Mouse (Mus musculus) lung, postnatal 0 days (tissue): ENCODE measurements at regions not wholly inside any gene's neighbourhood (a gene's known extent, or its start where the extent isn't known, plus 50 kb on each side); places are given as distances from the start of the nearest gene placed in this dataset.

Source experiments
- ATAC-seq: fragments of 200-750 bp; cut with Nextera tagmentation; 2 replicates; pipeline ENCODE4 v1.8.0; 2017; ENCODE audit warnings: moderate library complexity
- DNase-seq: peaks from one replicate; pipeline ENCODE4 v3.0.0-alpha.2; 2016; ENCODE audit warnings: low spot score
- H3K27ac ChIP-seq: fragments of 300-500 bp; sonication (generic); 2 replicates; pipeline ENCODE4 v1.5.1; 2014; ENCODE audit warnings: antibody characterized with exemption, mild to moderate bottlenecking, low read length, mixed read lengths
- H3K27me3 ChIP-seq: fragments of 300-500 bp; sonication (generic); replicated peaks from 2 replicates; pipeline ENCODE4 v1.6.1; 2014; ENCODE audit warnings: low read length, mixed read lengths; ENCODE audit not compliant: insufficient read depth
- H3K36me3 ChIP-seq: fragments of 300-500 bp; sonication (generic); 2 replicates; pipeline ENCODE4 v1.6.1; 2014; ENCODE audit warnings: low read length, mixed read lengths; ENCODE audit not compliant: insufficient read depth
- H3K4me1 ChIP-seq: fragments of 300-500 bp; sonication (generic); 2 replicates; pipeline ENCODE4 v1.6.1; 2014; ENCODE audit warnings: antibody characterized with exemption, low read depth, low read length, mixed read lengths; ENCODE audit not compliant: insufficient read depth
- H3K4me2 ChIP-seq: fragments of 300-500 bp; sonication (generic); replicated peaks from 2 replicates; pipeline ENCODE4 v1.6.1; 2014; ENCODE audit warnings: low read depth, mild to moderate bottlenecking, low read length, moderate library complexity, mixed read lengths
- H3K4me3 ChIP-seq: fragments of 300-500 bp; sonication (generic); 2 replicates; pipeline ENCODE4 v1.5.1; 2014; ENCODE audit warnings: low read depth, low read length
- H3K9ac ChIP-seq: fragments of 300-500 bp; sonication (generic); replicated peaks from 2 replicates; pipeline ENCODE4 v1.6.1; 2014; ENCODE audit warnings: low read depth, mild to moderate bottlenecking
- H3K9me3 ChIP-seq: fragments of 300-500 bp; sonication (generic); 2 replicates; pipeline ENCODE4 v1.6.1; 2016; ENCODE audit warnings: low read length, mixed read lengths
- CTCF ChIP-seq: IDR thresholded peaks from 2 replicates; pipeline ENCODE4 v1.5.1; 2016; ENCODE audit warnings: antibody characterized with exemption, mild to moderate bottlenecking
- EP300 ChIP-seq: IDR thresholded peaks from 2 replicates; pipeline ENCODE4 v1.6.1; 2016; ENCODE audit warnings: antibody characterized with exemption, mild to moderate bottlenecking, control low read depth
- WGBS: fragments of 180-500 bp; shearing (Covaris S2); extraction: QIAGEN DNeasy Blood & Tissue Kit; methylation state at CpG from one replicate; pipeline ENCODE4 v1.1.7; 2014; 5-methylcytosine and 5-hydroxymethylcytosine counted together

- 76% methylated on average over 5 of the region's 5 CpGs for WGBS
- no peak for ATAC-seq
Observed at GRCm38 (mm10) chr9:120723026-120723425, 151.8 kb downstream of the Rpl14 start.

GRCm38 (mm10) chr9:120731952-120732622 lies 160.8 kb downstream of the Rpl14 start:
- Histone ChIP-seq H3K36me3 (no peaks in the 10 kb centered on the region), H3K9me3 (no peaks in the 10 kb centered on the region), H3K4me2 (no peak overlapping the region), H3K4me3 (no peak overlapping the region), H3K27ac (no peak overlapping the region), H3K4me1 (peaks cover 5% of the 10 kb centered on the region; the same call in 1 of the 2 replicates), H3K9ac (no peak overlapping the region), H3K27me3 (no peaks in the 10 kb centered on the region)
- TF ChIP-seq EP300 (no peak), CTCF (no peak)
- DNase-seq (no peak), ATAC-seq (no peak)
- 42% methylated on average over 8 of the region's 8 CpGs for WGBS

More at GRCm38 (mm10) chr9:120723026-120723425, 151.8 kb downstream of the Rpl14 start:
- H3K27ac ChIP-seq = no peak overlapping the region
- H3K4me2 ChIP-seq = no peak overlapping the region
- H3K9ac ChIP-seq = no peak overlapping the region
- H3K9me3 ChIP-seq = no peaks in the 10 kb centered on the region
- no peak overlapping the region for H3K4me3 ChIP-seq
- no peak for TF ChIP-seq CTCF
- no peak for TF ChIP-seq EP300
- DNase-seq = no peak
- no peaks in the 10 kb centered on the region for H3K4me1 ChIP-seq
- H3K36me3 ChIP-seq = no peaks in the 10 kb centered on the region
- no peaks in the 10 kb centered on the region for H3K27me3 ChIP-seq

GRCm38 (mm10) chr9:120732650-120733293 lies 161.5 kb downstream of the Rpl14 start:
- Histone ChIP-seq H3K27ac (no peak overlapping the region), H3K9ac (no peak overlapping the region), H3K36me3 (no peaks in the 10 kb centered on the region), H3K4me2 (no peak overlapping the region), H3K4me1 (peaks cover 5% of the 10 kb centered on the region; the same call in 1 of the 2 replicates), H3K27me3 (no peaks in the 10 kb centered on the region), H3K9me3 (no peaks in the 10 kb centered on the region), H3K4me3 (no peak overlapping the region)
- 49% methylated on average over 14 of the region's 14 CpGs for WGBS
- ATAC-seq (no peak), DNase-seq (no peak)
- no peak for TF ChIP-seq CTCF
- no peak for TF ChIP-seq EP300

- ATAC-seq (peak; percentile 81), DNase-seq (peak; percentile 68)
- 45% methylated on average over 11 of the region's 11 CpGs for WGBS
- Histone ChIP-seq H3K36me3 (no peaks in the 10 kb centered on the region), H3K9me3 (no peaks in the 10 kb centered on the region), H3K27ac (peak overlapping the region; percentile 39), H3K4me1 (peaks cover 5% of the 10 kb centered on the region; the same call in 1 of the 2 replicates), H3K9ac (no peak overlapping the region), H3K4me2 (no peak overlapping the region), H3K4me3 (no peak overlapping the region), H3K27me3 (no peaks in the 10 kb centered on the region)
- TF ChIP-seq EP300 (peak; percentile 38; the same call in 1 of the 2 replicates), CTCF (peak; percentile 71)
Observed at GRCm38 (mm10) chr9:120733681-120734465, 162.6 kb downstream of the Rpl14 start.

- peak overlapping the region; percentile 54; the same call in 1 of the 2 replicates for H3K27ac ChIP-seq
- H3K36me3 ChIP-seq = no peaks in the 10 kb centered on the region
- ATAC-seq (no peak), DNase-seq (no peak)
- no peak overlapping the region for H3K9ac ChIP-seq
- peaks cover 11% of the 10 kb centered on the region; the same call in 1 of the 2 replicates for H3K4me1 ChIP-seq
- 49% methylated on average over 7 of the region's 7 CpGs for WGBS
- TF ChIP-seq CTCF (no peak), EP300 (no peak)
- H3K27me3 ChIP-seq = no peaks in the 10 kb centered on the region
- no peak overlapping the region for H3K4me3 ChIP-seq
- no peaks in the 10 kb centered on the region for H3K9me3 ChIP-seq
- H3K4me2 ChIP-seq = no peak overlapping the region
Observed at GRCm38 (mm10) chr9:120735217-120735616, 164.0 kb downstream of the Rpl14 start.

GRCm38 (mm10) chr9:120737956-120738355 lies 166.7 kb downstream of the Rpl14 start:
- Histone ChIP-seq H3K27me3 (no peaks in the 10 kb centered on the region), H3K4me1 (peaks cover 11% of the 10 kb centered on the region; the same call in 1 of the 2 replicates), H3K9me3 (no peaks in the 10 kb centered on the region), H3K27ac (no peak overlapping the region), H3K4me3 (no peak overlapping the region), H3K36me3 (no peaks in the 10 kb centered on the region), H3K4me2 (no peak overlapping the region), H3K9ac (no peak overlapping the region)
- TF ChIP-seq CTCF (no peak), EP300 (no peak)
- no peak for ATAC-seq
- peak; percentile 50 for DNase-seq
- WGBS = 4% methylated on average over 1 of the region's 1 CpGs
